Mouse (Mus musculus) cerebellum, adult (tissue): ENCODE data around the gene Ly6g6d.

Experiments
- ATAC-seq: cut with Nextera tagmentation; 2 replicates; pipeline ENCODE4 v1.9.2; 2017; ENCODE audit warnings: mild to moderate bottlenecking, moderate library complexity, mixed read lengths; ENCODE audit not compliant: insufficient number of reproducible peaks, low FRiP score, low TSS enrichment

The Ly6g6d gene

DNA sequence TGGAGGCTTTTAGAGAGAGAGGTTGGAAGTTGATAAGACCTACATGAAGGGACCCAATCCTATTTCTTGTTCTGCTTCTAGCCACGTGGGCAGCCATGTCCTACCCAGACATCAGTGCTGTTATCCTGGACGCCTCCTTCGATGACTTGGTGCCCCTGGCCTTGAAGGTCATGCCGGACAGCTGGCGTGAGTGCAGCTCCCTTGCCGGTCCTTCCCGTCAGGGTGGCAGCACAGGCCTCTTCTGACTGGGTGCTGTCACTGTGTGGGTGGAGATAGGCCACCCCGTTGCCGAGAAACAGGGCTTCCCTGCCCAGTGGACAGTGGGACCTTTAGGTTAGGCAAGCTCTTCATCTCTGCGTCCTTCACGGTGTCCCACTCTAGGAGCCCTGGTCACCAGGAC is 23.3 kb upstream of the Ly6g6d start:
- no peak for ATAC-seq

GRCm38 (mm10) chr17:35100196-35100765 is 22.4 kb upstream of the Ly6g6d start:
- no peak for ATAC-seq

DNA sequence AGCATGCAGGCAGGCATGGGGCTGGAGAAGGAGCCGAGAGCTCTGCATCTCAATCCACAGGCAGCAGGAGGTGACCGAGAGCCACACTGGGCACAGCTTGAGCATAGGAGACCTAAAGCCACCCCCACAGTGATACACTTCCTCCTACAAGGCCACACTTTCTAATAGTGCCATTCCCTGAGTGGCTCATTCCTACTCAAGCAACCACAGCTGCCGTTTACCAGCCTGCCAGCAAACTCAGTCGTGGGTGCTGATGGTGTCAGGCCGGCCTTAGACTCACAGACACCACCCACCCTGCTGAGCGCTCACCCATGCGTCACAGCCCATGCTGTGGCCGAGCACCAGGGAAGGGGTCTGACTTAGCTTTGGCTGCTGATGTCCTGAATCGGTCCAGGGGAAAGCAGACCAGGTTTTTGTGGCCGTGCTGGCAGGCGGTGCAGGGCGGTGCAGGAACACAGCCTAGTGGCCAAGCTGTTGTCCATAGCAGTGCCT is 19.3 kb upstream of the Ly6g6d start:
- peak; percentile 52; the same call in 1 of the 2 replicates for ATAC-seq

- no peak for ATAC-seq
Measured at GRCm38 (mm10) chr17:35096597-35096996, 18.7 kb upstream of the Ly6g6d start.

DNA sequence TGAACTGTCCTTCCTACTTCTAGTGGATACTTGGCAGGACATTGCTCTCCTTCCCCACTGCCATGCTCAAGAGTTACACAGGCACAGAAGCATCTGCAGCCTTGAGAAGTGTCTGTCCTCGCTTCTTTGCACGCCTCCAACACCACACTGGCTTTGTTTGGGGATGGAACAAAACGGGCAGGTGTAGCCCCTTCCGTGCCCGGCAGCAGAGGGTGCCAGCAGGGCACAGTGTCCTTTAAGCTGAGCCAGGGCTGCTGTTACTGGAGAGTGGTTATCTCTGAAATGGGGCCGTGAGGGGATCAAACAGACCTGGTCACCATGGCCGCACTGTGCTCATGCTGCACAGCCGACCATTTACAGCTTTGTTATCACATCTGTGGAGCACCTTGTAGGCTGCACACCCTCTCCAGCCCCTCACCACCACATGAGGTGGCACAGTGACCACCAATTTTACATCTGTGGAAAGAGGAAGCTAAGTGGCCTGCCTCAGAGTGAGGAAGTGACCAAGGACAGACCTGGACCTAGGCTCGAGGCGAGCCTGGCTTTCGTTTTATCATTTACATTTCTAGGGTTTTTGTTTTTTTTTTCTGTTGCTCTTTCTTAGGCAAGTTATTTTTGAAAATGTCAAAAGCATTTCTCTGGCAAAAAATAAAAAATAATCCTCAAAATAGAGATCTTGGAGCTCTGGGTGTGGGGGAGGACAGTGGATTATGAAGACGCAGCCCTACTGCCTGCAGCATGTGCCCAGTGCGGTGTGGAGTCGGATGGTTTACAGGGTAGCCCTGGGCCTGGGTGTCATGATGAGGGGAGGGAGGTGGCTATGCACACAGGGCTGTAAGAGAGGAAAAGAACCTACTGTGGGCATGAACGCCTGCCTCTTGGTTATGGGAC is 16.9 kb upstream of the Ly6g6d start:
- ATAC-seq: no peak

DNA sequence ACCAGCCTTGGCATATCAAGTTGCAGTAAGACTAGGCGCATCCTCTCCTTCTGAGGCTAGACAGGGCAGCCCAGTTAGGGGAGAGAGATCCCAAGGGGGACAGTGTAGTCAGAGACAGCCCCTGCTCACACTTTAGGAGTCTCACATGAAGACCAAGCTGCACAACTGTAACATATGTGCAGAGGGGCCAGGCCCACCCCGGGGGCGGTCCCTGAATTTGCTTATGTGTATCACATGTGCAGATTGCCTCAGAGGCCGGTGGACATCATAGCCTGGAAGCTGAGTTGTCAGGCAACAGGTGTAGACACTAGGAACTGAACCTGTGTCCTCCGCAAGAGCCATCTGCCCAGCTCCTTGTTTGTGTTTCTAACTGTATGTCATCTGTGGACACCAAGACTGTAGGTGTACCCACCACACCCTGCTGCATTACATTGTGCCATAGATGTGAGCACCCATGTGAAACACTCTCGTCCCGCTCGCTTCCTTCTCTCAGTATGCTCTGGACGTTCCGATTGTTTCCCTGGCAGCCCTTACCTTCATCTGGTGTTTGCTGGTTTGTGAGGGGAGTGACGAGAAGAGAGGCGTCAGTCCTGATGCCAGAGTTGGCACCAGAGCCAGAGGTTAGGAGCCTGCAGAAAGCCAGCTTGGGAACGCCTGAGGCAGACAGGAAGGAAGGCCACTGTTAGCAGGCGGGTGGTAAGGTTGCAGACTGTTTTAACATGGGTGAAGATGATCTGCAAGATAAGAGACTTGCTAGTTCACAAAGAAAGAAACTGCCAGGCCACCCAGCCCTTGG is 14.7 kb upstream of the Ly6g6d start:
- no peak for ATAC-seq

- peak; percentile 83 for ATAC-seq
Measured at GRCm38 (mm10) chr17:35090166-35090932, 12.5 kb upstream of the Ly6g6d start.

GRCm38 (mm10) chr17:35088825-35089644 is 11.2 kb upstream of the Ly6g6d start, which contains the start of gene Abhd16a:
TSS of gene Abhd16a (plus strand) at chr17:35089263.
- peak; percentile 83 for ATAC-seq

GRCm38 (mm10) chr17:35088151-35088550 is 10.3 kb upstream of the Ly6g6d start:
- ATAC-seq: no peak

DNA sequence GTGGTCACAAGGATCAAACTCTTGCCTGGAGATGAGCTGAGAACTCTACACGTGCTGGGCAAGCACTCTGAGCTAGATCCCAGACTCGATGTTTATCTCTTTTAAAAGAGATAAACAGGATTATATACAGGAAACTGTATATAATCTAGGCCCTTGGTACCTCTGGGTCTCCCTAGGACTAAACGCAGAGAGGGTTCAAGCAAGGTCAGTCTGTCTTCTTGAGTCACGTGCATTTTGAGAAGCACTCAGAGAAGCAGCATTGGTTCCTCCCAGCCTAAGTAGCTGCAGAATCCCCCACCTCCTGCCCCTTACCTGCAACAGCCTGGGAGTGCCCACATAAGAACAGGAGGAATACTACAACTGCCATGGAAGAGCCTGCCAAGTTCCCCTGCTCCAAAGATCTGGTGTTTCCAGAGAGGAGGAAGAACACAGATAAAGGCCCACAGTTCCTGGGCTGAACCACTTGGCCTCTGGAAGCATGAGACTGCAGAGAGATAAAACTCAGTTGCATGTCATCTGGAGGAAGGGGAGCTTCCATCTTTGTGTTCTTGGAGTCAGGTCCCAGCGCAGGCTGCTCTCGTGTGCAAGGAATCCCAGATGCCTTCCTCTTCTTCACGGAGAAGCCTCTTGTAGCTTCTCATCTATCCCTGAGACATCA is 7.5 kb upstream of the Ly6g6d start, which contains the start of gene Ly6g6f:
TSS of gene Ly6g6f (minus strand) at position 403 of the 658 bp plus-strand sequence.
- ATAC-seq: no peak

GRCm38 (mm10) chr17:35083929-35084497 is 6.1 kb upstream of the Ly6g6d start:
- ATAC-seq: no peak

DNA sequence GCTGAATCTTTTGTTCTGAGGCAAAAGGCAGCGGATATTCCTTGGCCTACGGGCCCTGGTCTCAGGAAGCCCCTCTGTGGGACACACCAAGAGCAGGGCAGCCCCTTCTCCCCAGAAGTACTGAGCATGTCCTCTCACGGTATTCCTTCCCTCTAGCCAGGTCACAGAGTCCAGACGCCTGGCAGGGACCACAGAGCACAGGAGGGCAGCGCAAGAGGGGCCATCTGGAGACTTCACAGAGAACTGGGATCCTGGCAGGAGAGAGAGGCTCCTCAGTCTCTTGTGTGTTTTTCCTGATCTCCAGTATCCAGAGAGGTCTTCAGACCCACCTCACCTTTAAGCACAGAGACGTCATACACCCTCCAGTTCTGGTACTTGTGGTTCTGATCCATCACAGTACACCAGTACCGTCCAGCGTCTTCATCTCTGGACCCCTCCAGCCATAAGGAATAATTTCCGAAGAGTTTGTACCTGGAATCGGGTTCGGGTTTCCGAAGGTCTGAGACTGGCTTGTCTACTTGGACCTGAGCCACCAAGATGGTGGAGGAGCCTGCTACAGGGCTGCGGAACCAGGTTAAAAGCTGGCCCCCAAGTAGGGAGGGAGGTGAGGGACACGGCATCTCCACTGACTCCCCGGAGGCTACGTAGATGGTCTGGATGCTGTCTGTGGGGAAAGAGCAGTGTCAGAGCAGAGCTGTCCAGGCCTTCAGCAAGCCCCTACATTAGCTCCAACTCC is 5.1 kb upstream of the Ly6g6d start:
- peak; percentile 65; the same call in 1 of the 2 replicates for ATAC-seq

GRCm38 (mm10) chr17:35080710-35081109 is 2.8 kb upstream of the Ly6g6d start:
- ATAC-seq: no peak

- no peak for ATAC-seq
Measured at GRCm38 (mm10) chr17:35080248-35080647, 2.4 kb upstream of the Ly6g6d start.

GRCm38 (mm10) chr17:35079778-35080177 is 1.9 kb upstream of the Ly6g6d start:
- no peak for ATAC-seq

DNA sequence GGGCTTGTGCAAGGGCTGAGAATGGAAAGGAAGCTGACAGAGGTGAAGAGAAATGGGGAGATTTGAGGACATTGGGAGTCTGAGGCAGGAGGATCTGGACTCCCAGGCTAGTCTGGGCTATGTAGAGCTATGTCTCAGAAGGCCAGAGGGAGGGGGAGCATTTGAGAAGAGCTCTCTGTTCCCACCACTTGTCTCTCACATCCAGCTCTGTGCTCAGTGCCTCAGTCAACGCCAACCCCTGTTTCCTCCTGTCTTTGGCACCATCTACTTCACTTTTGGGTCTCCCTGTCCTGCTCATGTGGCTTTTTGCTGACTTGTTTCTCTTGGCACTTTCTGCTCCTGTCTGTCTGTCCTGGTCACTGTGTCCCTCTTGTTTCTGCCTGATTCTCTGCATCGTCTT is 580 bp downstream of the Ly6g6d start:
- no peak for ATAC-seq

DNA sequence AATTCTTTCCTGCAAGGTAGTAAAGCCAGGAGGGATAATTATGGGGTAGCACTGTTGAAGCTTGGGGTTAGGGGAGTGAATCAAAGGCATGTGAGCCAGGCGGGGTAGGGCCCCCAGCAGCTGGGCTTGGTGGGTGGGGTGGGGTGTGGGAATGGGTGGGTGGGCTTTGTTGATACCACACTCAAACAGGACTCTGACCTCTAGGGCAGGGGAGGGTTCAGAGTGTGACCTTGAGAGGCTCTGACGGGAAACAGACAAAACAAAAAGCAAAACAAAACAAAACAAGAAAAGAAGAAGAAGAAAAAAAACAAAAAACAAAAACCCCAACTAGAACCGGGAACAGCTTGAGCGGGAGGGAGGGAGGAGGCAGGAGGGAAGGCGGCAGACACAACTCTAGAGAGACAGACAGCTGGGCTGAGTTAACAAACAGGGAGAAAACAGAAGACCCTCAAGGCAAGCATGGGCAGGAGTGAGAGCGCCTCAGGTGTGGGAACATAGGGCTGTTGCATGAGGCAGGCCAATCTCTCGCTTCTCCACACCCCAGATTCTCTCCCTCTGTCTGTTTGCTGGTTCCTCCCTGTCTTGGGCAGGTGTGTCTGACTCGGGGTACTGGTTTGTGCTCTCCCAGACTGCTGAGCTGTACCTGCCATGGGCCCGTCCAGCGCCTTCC is 1.2 kb downstream of the Ly6g6d start, which contains the start of gene Ly6g6e:
TSS of gene Ly6g6e (plus strand) at position 396 of the 670 bp plus-strand sequence.
- ATAC-seq: no peak
